Mouse (Mus musculus): ENCODE measurements around the gene Hmgb1. TPM values are rescaled to one million over a fixed set of nuclear protein-coding genes. Genes with fewer than 3 reads are reported as not detected.

Gene Hmgb1
- total and polyA plus RNA-seq, 3 experiments, result 227 to 899 (median 288) TPM

GRCm38 (mm10) chr5:149068247-149068740 is 116.0 kb downstream of the Hmgb1 start (continued):
- TF ChIP-seq ZNF384 (IDR thresholded peaks at IDR 0.05; ENCODE audit: low read depth, low read length) (peak; percentile 87), UBTF (IDR thresholded peaks at IDR 0.05; ENCODE audit: low read depth, low read length) (no peak), ELF1 (IDR thresholded peaks at IDR 0.05; ENCODE audit: low read depth, low read length) (peak; percentile 65), GABPA (IDR thresholded peaks at IDR 0.05; ENCODE audit: insufficient replicate concordance, low read depth, low read length) (no peak), PAX5 (IDR thresholded peaks at IDR 0.05; ENCODE audit: low read length) (no peak), RAD21 (IDR thresholded peaks at IDR 0.05; ENCODE audit: low read depth, low read length) (no peak; the same call in 1 of the 2 replicates), TCF12 (IDR thresholded peaks at IDR 0.05; ENCODE audit: low read depth, low read length) (peak; percentile 57)

- Histone ChIP-seq H3K27me3 (replicated peaks) (no peaks in the 10 kb centered on the region), H3K9ac (ENCODE audit: insufficient read depth, low read depth) (peak overlapping the region; percentile 44; the same call in 1 of the 2 replicates), H3K4me1 (ENCODE audit: control insufficient read depth in 1 of 2, insufficient read depth in 2 of 2) (peaks cover 17% of the 10 kb centered on the region in 2 experiments), H3K27ac (ENCODE audit: insufficient read depth, low read depth) (0 out of 2 replicates have a peak overlapping the region, but pooled peaks have one; percentile 10), H3K4me2 (ENCODE audit: insufficient read depth, low read depth, poor library complexity, severe bottlenecking) (peak overlapping the region; percentile 79; the same call in 1 of the 2 replicates), H3K4me3 (replicated peaks in 1 of 3; ENCODE audit: low read depth in 2 of 3, low read length in 2 of 3, poor library complexity in 1 of 3) (no peak overlapping the region), H3K36me3 (replicated peaks in 1 of 2; ENCODE audit: control insufficient read depth in 1 of 2, insufficient read depth in 1 of 2, low read length in 1 of 2) (no peaks in the 10 kb centered on the region), H3K9me3 (replicated peaks; ENCODE audit: low read length) (peaks cover 5% of the 10 kb centered on the region), H3K79me2 (replicated peaks; ENCODE audit: control insufficient read depth, extremely low read depth, insufficient read depth, poor library complexity, severe bottlenecking) (no peaks in the 10 kb centered on the region)
- dilution Hi-C loops (cut with MboI; ENCODE audit: extremely low pct_ligation_motif_present, extremely low pct_unique_long_range_greater_than_20kb, low sequenced_read_pairs), result no loop called here
- in situ Hi-C loops (cut with MboI; ENCODE audit: low pct_ligation_motif_present, low pct_unique_long_range_greater_than_20kb, low sequenced_read_pairs), result no loop called here
- TF ChIP-seq CHD2 (IDR thresholded peaks at IDR 0.05; ENCODE audit: low read length) (no peak), USF2 (conservative IDR thresholded peaks at IDR 0.05; ENCODE audit: low read depth, low read length) (no peak), USF1 (IDR thresholded peaks at IDR 0.05; ENCODE audit: low read depth, low read length) (no peak), NELFE (IDR thresholded peaks at IDR 0.05; ENCODE audit: low read depth, low read length) (no peak), ETS1 (conservative IDR thresholded peaks at IDR 0.05; ENCODE audit: low read depth, low read length) (no peak), NRF1 (IDR thresholded peaks at IDR 0.05; ENCODE audit: low read depth, low read length) (no peak), CTCF (conservative IDR thresholded peaks at IDR 0.05 in 1 of 2, IDR thresholded peaks at IDR 0.05 in 1 of 2; ENCODE audit: low read depth in 2 of 2, low read length in 2 of 2) (no peak)
- no peak for DNase-seq (ENCODE audit: extremely low read depth)
Measured at GRCm38 (mm10) chr5:149067501-149067961, 116.8 kb downstream of the Hmgb1 start.

- in situ Hi-C loops (cut with MboI; ENCODE audit: low pct_ligation_motif_present, low pct_unique_long_range_greater_than_20kb, low sequenced_read_pairs), result no loop called here
- no peak for DNase-seq (ENCODE audit: extremely low read depth)
- Histone ChIP-seq H3K9me3 (replicated peaks; ENCODE audit: low read length) (peaks cover 2% of the 10 kb centered on the region), H3K4me2 (ENCODE audit: insufficient read depth, low read depth, poor library complexity, severe bottlenecking) (no peak overlapping the region), H3K27ac (ENCODE audit: insufficient read depth, low read depth) (no peak overlapping the region), H3K36me3 (replicated peaks in 1 of 2; ENCODE audit: control insufficient read depth in 1 of 2, insufficient read depth in 1 of 2, low read length in 1 of 2) (no peaks in the 10 kb centered on the region), H3K79me2 (replicated peaks; ENCODE audit: control insufficient read depth, extremely low read depth, insufficient read depth, poor library complexity, severe bottlenecking) (no peaks in the 10 kb centered on the region), H3K4me1 (ENCODE audit: control insufficient read depth in 1 of 2, insufficient read depth in 2 of 2) (peaks cover 8 to 13% of the 10 kb centered on the region in 2 experiments), H3K27me3 (replicated peaks) (no peaks in the 10 kb centered on the region), H3K4me3 (replicated peaks in 1 of 3; ENCODE audit: low read depth in 2 of 3, low read length in 2 of 3, poor library complexity in 1 of 3) (no peak overlapping the region), H3K9ac (ENCODE audit: insufficient read depth, low read depth) (no peak overlapping the region)
- dilution Hi-C loops (cut with MboI; ENCODE audit: extremely low pct_ligation_motif_present, extremely low pct_unique_long_range_greater_than_20kb, low sequenced_read_pairs), result no loop called here
- TF ChIP-seq TCF12 (IDR thresholded peaks at IDR 0.05; ENCODE audit: low read depth, low read length) (no peak), NRF1 (IDR thresholded peaks at IDR 0.05; ENCODE audit: low read depth, low read length) (no peak), CTCF (conservative IDR thresholded peaks at IDR 0.05 in 1 of 2, IDR thresholded peaks at IDR 0.05 in 1 of 2; ENCODE audit: low read depth in 2 of 2, low read length in 2 of 2) (peak in 1 of 2 experiments; percentile 68; a peak in 2 of 4 replicates), SMC3 (IDR thresholded peaks at IDR 0.05; ENCODE audit: low read depth, low read length) (peak; percentile 57), IRF4 (IDR thresholded peaks at IDR 0.05; ENCODE audit: low read depth, low read length) (no peak), RAD21 (IDR thresholded peaks at IDR 0.05; ENCODE audit: low read depth, low read length) (peak; percentile 64), ZNF384 (IDR thresholded peaks at IDR 0.05; ENCODE audit: low read depth, low read length) (no peak), BHLHE40 (IDR thresholded peaks at IDR 0.05; ENCODE audit: low read depth, low read length) (no peak), RCOR1 (conservative IDR thresholded peaks at IDR 0.05; ENCODE audit: low read depth, low read length) (no peak), MAFK (IDR thresholded peaks at IDR 0.05; ENCODE audit: insufficient replicate concordance, low read length) (no peak)
Measured at GRCm38 (mm10) chr5:149062833-149063232, 121.5 kb downstream of the Hmgb1 start.

Measured in CH12.LX (cell line).